Mouse (Mus musculus): ENCODE results near the gene Clca3a2.
"Not testable (repeated sequence)": the region's sequence is repeated elsewhere in the genome, so short reads cannot be mapped to it uniquely, and the experiment has no call there.

Clca3a2 gene

GRCm38 (mm10) chr3:144819219-144819618 lies at the start of gene Clca3a2:
TSS of gene Clca3a2 (minus strand) at chr3:144819494.
- DNase-seq (ENCODE audit: low spot score), result not testable (repeated sequence)

DNA sequence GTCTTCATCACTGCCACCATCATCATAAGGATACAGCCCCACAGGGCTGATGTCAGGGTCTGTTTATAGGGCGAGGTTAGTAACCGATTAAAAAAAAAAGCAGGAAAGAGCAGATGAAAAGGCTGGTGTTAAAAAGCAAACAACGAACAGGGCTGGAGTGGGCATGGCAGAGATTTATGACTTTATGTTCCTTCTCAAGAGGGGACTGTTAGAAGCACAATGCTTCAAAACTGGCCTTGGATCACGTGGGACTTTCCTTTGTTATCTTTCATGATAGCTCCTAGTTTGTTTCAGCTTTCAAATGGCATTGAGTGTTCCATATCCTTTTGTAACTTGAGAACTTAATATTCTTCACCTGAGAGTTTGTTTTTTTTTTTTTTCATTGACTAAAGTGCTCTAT lies 30.3 kb upstream of the Clca3a2 start:
- DNase-seq (ENCODE audit: low spot score), result no peak

- DNase-seq (ENCODE audit: low spot score), result not testable (repeated sequence)
These were observed 29.8 kb upstream of the Clca3a2 start, which contains the start of gene Clca3b for GRCm38 (mm10) chr3:144849014-144849556. TSS of gene Clca3b (minus strand) at chr3:144849357.

DNA sequence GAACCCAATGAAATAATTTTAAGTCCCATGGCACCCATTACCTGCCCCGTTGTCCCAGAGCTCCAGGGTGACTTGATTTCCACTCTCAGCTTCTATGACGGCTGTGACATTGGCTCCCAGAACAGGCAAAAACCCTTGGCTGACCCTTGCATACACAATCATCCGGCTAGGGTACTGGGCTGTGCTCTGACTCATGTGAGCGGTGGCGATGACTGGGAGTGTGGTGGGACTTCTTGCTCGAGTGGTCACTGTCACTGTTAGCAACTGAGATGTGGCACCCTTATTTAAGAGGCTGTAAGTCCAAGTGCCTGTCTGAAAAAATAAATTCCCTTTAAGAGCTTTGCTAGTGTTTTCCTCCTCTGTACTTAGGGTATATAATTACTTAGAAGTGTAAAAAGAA lies 8.0 kb upstream of the Clca3a2 start:
- DNase-seq (ENCODE audit: low spot score), result no peak

DNA sequence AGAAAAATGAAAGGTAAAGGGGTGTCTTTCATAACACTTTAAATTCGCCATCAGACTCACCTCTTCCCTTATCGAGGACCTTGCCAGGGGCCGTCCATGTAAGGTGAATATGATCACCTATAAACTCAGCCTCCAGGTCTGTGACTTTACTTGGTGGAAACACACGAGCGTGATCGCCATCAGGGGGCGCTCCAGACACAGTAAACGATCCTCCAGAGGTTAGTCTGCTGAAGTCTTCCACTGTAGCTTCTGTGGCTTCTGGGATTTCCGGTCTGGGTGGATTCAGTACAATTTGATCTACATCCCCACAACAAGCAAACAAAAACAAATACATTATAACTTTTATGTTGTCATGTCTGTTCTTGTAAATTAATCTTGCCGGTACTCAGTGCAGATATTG lies 5.9 kb upstream of the Clca3a2 start:
- DNase-seq (ENCODE audit: low spot score), result peak; percentile 37

DNA sequence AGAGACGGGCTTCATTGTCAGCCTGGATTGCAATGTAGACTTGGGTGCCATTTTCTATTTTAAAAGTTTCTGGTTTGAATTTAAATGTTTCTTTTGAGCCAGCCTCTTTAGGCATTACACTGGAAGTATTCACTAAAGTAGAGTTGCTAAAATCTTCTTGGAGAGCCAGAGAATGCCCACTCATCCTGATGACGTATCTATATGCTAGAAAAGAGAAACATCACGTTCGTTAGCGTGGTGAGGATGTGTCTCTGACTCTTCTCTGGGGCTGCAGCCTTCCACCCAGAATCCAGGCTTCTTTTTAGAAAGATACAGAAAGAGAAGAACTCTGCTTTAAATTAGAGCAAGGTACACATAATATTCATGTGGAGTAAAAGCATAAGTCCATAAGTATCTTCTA lies 4.0 kb upstream of the Clca3a2 start:
- no peak for DNase-seq (ENCODE audit: low spot score)

- DNase-seq (ENCODE audit: low spot score), result no peak
These were observed 1.3 kb upstream of the Clca3a2 start for GRCm38 (mm10) chr3:144820632-144821031.

DNA sequence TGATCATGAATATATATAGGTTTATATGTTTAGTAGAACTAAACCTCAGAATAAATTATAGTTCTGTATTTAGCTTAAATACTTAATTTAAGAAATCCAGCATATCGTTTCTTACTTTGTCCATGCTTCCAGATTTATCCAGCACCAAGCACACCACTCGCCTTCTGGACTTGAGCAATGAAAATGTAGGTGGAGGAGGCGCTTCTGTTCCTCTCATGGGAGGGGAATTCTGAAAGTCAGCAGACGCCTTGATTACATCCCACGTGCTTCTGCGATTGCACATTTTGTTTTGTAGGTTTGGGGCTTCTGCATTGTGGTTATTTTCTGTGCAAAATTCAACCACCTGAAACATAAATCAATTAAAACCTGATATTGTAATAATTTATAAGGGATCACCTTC lies 6.0 kb downstream of the Clca3a2 start:
- DNase-seq (ENCODE audit: low spot score), result not testable (repeated sequence)

GRCm38 (mm10) chr3:144811821-144812220 lies 7.5 kb downstream of the Clca3a2 start:
- DNase-seq (ENCODE audit: low spot score), result no peak

GRCm38 (mm10) chr3:144808153-144808925 lies 11.0 kb downstream of the Clca3a2 start:
- not testable (repeated sequence) for DNase-seq (ENCODE audit: low spot score)

GRCm38 (mm10) chr3:144806626-144807025 lies 12.7 kb downstream of the Clca3a2 start:
- DNase-seq (ENCODE audit: low spot score), result not testable (repeated sequence)

- DNase-seq (ENCODE audit: low spot score), result peak; percentile 19
These were observed 17.4 kb downstream of the Clca3a2 start for GRCm38 (mm10) chr3:144801861-144802260.

- no peak for DNase-seq (ENCODE audit: low spot score)
These were observed 33.8 kb downstream of the Clca3a2 start for GRCm38 (mm10) chr3:144785181-144786148.

GRCm38 (mm10) chr3:144765161-144765560 lies 54.1 kb downstream of the Clca3a2 start:
- no peak for DNase-seq (ENCODE audit: low spot score)

GRCm38 (mm10) chr3:144761454-144761853 lies 57.8 kb downstream of the Clca3a2 start:
- no peak for DNase-seq (ENCODE audit: low spot score)

- peak; percentile 52 for DNase-seq (ENCODE audit: low spot score)
These were observed 58.5 kb downstream of the Clca3a2 start, which contains the start of gene Clca3a1 for GRCm38 (mm10) chr3:144760592-144761309. TSS of gene Clca3a1 (minus strand) at chr3:144760977.

DNA sequence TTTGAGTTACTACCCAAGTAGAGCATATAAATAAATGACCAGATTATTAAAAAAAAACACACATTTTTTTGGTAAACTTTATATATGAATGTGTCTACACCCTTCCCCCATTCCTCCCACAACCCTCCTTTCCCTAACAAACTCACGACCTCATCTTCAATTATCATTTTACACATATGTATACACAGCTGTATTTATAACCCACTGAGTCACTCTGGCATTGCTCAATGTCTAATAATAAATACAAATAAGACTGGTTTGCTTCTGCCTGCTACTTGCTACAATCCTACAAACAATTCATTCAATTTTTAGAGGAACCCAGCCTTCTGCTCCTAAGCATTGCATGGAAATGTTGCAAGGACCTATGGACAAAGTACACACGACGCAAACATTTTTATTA lies 59.6 kb downstream of the Clca3a2 start:
- DNase-seq (ENCODE audit: low spot score), result no peak

- not testable (repeated sequence) for DNase-seq (ENCODE audit: low spot score)
These were observed 63.2 kb downstream of the Clca3a2 start for GRCm38 (mm10) chr3:144756103-144756502.

DNA sequence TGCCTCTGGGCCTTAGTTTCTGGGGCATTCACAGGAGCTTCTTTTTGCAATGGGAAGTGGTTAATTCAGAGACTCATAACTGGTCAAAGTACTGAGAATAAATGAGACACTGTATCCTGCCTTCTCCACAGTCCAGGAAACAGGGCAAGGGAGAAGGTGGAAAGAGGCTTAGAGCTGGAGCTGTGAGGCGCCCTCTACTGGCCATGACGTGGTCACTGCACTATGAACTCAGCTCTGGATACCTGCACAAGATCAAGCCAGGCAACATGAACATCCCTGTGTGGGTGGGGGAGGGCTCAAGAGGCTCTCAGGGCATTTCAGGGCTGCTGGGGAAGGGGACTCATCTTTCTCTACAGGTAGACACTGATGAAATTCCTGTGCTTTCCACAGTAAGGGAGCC lies 66.2 kb downstream of the Clca3a2 start:
- peak; percentile 15 for DNase-seq (ENCODE audit: low spot score)

DNA sequence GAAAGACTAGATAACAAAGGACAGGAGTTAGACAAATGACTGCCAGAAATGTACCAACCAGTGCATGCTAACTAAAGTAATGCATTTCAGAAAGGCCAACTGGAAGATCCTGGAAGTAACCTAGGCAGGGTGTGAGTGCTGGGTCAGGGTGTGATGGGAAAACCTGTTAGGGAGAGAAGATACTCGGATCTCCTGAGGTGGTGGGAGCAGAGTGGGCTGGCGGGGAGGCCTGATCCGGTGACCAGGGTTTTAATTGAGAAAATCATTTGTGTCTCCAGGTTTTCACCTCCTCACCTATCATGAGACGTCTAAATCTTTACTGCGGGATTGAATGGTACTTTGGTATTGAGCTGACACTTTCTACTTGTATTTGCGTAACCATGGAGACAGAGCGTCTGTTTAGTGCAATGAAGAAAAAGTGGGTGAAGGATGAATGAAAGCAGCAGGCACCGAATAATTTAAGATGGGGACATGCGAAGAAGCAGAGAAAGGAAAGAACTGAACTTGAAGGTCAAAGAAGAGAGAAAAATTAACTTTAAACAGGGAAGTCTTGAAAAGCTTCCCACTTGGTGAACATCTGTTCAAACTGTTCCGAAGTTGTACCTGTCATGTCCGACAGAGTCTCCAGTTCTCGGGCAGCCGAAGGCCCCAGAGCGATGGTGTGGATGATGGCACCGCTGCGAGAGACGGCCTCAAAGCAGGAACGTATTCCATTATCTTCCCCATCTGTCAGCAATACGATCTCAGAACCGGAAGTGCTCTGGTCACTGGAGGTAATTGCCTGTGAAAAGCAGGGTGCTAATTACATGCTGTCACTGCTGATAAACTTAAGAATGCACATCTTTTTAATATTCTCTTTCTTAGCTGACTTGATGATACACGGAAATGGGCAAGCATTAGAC lies 70.0 kb downstream of the Clca3a2 start:
- not testable (repeated sequence) for DNase-seq (ENCODE audit: low spot score)

GRCm38 (mm10) chr3:144747706-144748105 lies 71.6 kb downstream of the Clca3a2 start:
- DNase-seq (ENCODE audit: low spot score), result not testable (repeated sequence)
